In the genomic region with DNA sequence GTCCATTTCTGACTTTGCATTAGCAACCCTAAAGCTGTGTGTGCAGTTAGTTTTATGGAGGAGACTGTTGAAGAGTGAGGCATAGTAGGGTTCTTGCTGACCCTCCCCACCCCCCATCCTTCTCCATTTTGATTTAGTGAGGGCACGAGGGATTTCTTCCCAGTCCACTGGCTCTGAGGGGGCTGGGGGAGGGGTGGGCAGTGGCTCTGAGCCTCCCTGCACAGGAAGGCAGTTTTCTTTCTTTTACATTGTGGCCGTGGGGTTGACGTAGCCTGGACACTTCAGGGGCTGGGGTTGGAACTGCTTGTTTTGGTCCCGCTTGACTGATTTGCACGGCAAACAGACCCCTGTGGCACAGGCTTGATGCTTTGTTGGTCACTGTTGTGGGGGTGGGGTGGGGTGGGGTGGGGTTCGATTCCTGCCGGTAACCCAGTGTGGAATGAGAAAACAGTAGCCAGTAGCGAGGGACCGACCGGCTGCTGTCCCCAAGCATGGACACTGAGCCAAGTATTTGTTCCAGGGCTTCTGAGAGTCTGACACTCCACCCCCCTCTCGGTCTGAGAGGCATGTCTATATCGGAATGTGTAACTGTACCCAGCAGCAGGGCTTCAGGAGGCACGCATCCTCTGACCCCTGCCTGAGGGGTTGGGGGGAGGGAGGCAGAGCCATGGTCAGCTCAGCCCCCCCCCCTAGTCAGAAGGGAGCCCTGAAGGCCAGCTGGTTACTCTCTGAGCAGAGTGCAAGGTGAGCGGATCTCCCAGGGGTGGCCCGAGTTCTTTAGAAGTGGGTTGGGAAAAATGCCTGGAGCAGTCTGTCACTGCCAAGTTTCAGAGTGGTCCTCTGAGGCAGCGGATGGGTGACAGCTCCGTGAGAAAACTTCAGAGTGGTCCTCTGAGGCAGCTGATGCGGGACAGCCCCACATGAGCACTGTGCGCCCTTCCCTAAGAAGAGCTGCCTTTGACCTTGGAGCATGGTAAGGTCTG, we compare ENCODE assay signal across 8 mouse cellular contexts. TPM values are rescaled to one million over a fixed set of nuclear protein-coding genes. Genes with fewer than 3 reads are reported as not detected.
DNase-seq lines count a peak whose midpoint lies in the region; ATAC-seq and TF ChIP-seq lines count a peak whose summit lies in the region.

No protein-coding gene starts in this region.

- H3K4me1 ChIP-seq in embryonic facial prominence, embryonic 15.5 days, result peaks cover 67% of the 10 kb centered on the region
- peaks cover 36% of the 10 kb centered on the region for H3K4me1 ChIP-seq in limb, embryonic 14.5 days (ENCODE audit: control insufficient read depth, insufficient read depth, low read length)
- H3K4me1 ChIP-seq in midbrain, postnatal 0 days (ENCODE audit: insufficient read depth, low read length), result peaks cover 20% of the 10 kb centered on the region; the same call in 1 of the 2 replicates

- no peaks in the 10 kb centered on the region for H3K27me3 ChIP-seq in embryonic facial prominence, embryonic 15.5 days
- H3K27me3 ChIP-seq in limb, embryonic 14.5 days (ENCODE audit: control insufficient read depth, insufficient read depth, low read length), result no peaks in the 10 kb centered on the region
- H3K27me3 ChIP-seq in midbrain, postnatal 0 days (ENCODE audit: insufficient read depth, low read length), result no peaks in the 10 kb centered on the region

- peak; percentile 25 for DNase-seq in cerebellum, adult 8-10 months
- DNase-seq in heart, postnatal 10 days, result peak; percentile 79 to 88
- peak; percentile 61 for DNase-seq in limb, embryonic 14.5 days (ENCODE audit: low spot score)
- DNase-seq in midbrain, postnatal 0 days (ENCODE audit: low spot score), result no peak
- no peak for DNase-seq in spleen, postnatal 4 days (ENCODE audit: low spot score in 2 of 2)
- no peak for DNase-seq in testis, postnatal 10 days (ENCODE audit: low spot score)
- DNase-seq in adrenal gland, adult 2 months, result no peak

- H3K9ac ChIP-seq in embryonic facial prominence, embryonic 15.5 days, result peak overlapping the region; percentile 13; the same call in 1 of the 2 replicates
- peak overlapping the region; percentile 55 for H3K9ac ChIP-seq in limb, embryonic 14.5 days (ENCODE audit: low read depth, low read length, severe bottlenecking)
- 0 out of 2 replicates have a peak overlapping the region, but pooled peaks have one; percentile 13 for H3K9ac ChIP-seq in midbrain, postnatal 0 days (replicated peaks; ENCODE audit: low read length, poor library complexity, severe bottlenecking)

- no peak for TF ChIP-seq CTCF in midbrain, postnatal 0 days (IDR thresholded peaks at IDR 0.05)

- no peak for TF ChIP-seq POLR2A in limb, embryonic 14.5 days (IDR thresholded peaks at IDR 0.05; ENCODE audit: borderline replicate concordance, extremely low read depth, insufficient read depth, insufficient read length)

- H3K4me2 ChIP-seq in embryonic facial prominence, embryonic 15.5 days (replicated peaks), result peak overlapping the region; percentile 43
- H3K4me2 ChIP-seq in limb, embryonic 14.5 days (replicated peaks; ENCODE audit: low read depth, low read length, severe bottlenecking), result peak overlapping the region; percentile 58
- H3K4me2 ChIP-seq in midbrain, postnatal 0 days (ENCODE audit: low read depth, low read length, poor library complexity, severe bottlenecking), result peak overlapping the region; percentile 32

- H3K9me3 ChIP-seq in embryonic facial prominence, embryonic 15.5 days (replicated peaks), result no peaks in the 10 kb centered on the region
- no peaks in the 10 kb centered on the region for H3K9me3 ChIP-seq in limb, embryonic 14.5 days (ENCODE audit: control insufficient read depth, low read length)
- no peaks in the 10 kb centered on the region for H3K9me3 ChIP-seq in midbrain, postnatal 0 days (ENCODE audit: low read length)

- intact Hi-C loops in heart, postnatal 10 days (cut with DNase I), result loop anchor here (2.0 kb wide), 2 partner anchors 21 to 25 kb away; partner anchors contain the start of gene Wbp1l

- ATAC-seq in embryonic facial prominence, embryonic 15.5 days (ENCODE audit: insufficient number of reproducible peaks, low FRiP score, low TSS enrichment, low read depth), result peak; percentile 66
- ATAC-seq in limb, embryonic 14.5 days (ENCODE audit: low FRiP score, low read depth), result peak; percentile 48
- ATAC-seq in midbrain, postnatal 0 days (ENCODE audit: low FRiP score), result peak; percentile 47

- H3K4me3 ChIP-seq in embryonic facial prominence, embryonic 15.5 days (replicated peaks), result peak overlapping the region; percentile 35
- H3K4me3 ChIP-seq in limb, embryonic 14.5 days (replicated peaks; ENCODE audit: low read length), result peak overlapping the region; percentile 30
- H3K4me3 ChIP-seq in midbrain, postnatal 0 days (ENCODE audit: low read depth, low read length), result peak overlapping the region; percentile 14; the same call in 1 of the 2 replicates

- 23% methylated on average over 19 of the region's 19 CpGs for WGBS in embryonic facial prominence, embryonic 15.5 days
- WGBS in limb, embryonic 14.5 days, result 26% methylated on average over 19 of the region's 19 CpGs
- 28% methylated on average over 19 of the region's 19 CpGs for WGBS in midbrain, postnatal 0 days

- H3K36me3 ChIP-seq in embryonic facial prominence, embryonic 15.5 days, result peaks cover 11% of the 10 kb centered on the region; the same call in 1 of the 2 replicates
- H3K36me3 ChIP-seq in limb, embryonic 14.5 days (ENCODE audit: control insufficient read depth, insufficient read depth, low read length), result peaks cover 8% of the 10 kb centered on the region; the same call in 1 of the 2 replicates
- H3K36me3 ChIP-seq in midbrain, postnatal 0 days (ENCODE audit: insufficient read depth, low read length), result no peaks in the 10 kb centered on the region

- peak overlapping the region; percentile 79 for H3K27ac ChIP-seq in embryonic facial prominence, embryonic 15.5 days (replicated peaks)
- peak overlapping the region; percentile 82 for H3K27ac ChIP-seq in limb, embryonic 14.5 days (replicated peaks; ENCODE audit: low read depth, low read length)
- peak overlapping the region; percentile 43; the same call in 1 of the 2 replicates for H3K27ac ChIP-seq in midbrain, postnatal 0 days (ENCODE audit: low read depth, low read length)

RNA-seq across cellular contexts. Expression of gene Wbp1l, which starts 25.2 kb away (rescaled TPM):
- polyA plus RNA-seq in embryonic facial prominence, embryonic 15.5 days (2015; fragmentation: Nextera tagmentation; extraction: Ambion mirVana), result 50.1 and 55.2 TPM in 2 replicates
- total RNA-seq in heart, postnatal 10 days (2021), result 10 to 100 TPM; 65.0 to 75.0 TPM
- 44.0 and 54.1 TPM in 2 replicates for polyA plus RNA-seq in limb, embryonic 14.5 days (2012; rRNA removed)
- 42.6 and 43.8 TPM in 2 replicates for polyA plus RNA-seq in limb, embryonic 14.5 days (2014; fragmentation: Nextera tagmentation; extraction: Ambion mirVana)
- total RNA-seq in midbrain, postnatal 0 days (2014; rRNA removed), result 44.2 and 44.8 TPM in 2 replicates
- 27.1 and 27.8 TPM in 2 replicates for polyA plus RNA-seq in midbrain, postnatal 0 days (2015; fragmentation: Nextera tagmentation; extraction: Ambion mirVana)
- 100 to 1,000 TPM; 136 to 156 TPM for total RNA-seq in adrenal gland, adult 2 months (2021)
- polyA plus RNA-seq in adrenal gland, adult 2 months (2012; rRNA removed), result 128 and 159 TPM in 2 replicates

RNA-seq across cellular contexts. Expression of gene Cyp17a1, which starts 48.9 kb away (rescaled TPM):
- polyA plus RNA-seq in embryonic facial prominence, embryonic 15.5 days (2015; fragmentation: Nextera tagmentation; extraction: Ambion mirVana), result 1.1 and 2.3 TPM in 2 replicates
- total RNA-seq in heart, postnatal 10 days (2021), result not detected
- polyA plus RNA-seq in limb, embryonic 14.5 days (2012; rRNA removed), result 0.20 and 0.22 TPM in 2 replicates
- 0.23 and 0.47 TPM in 2 replicates for polyA plus RNA-seq in limb, embryonic 14.5 days (2014; fragmentation: Nextera tagmentation; extraction: Ambion mirVana)
- total RNA-seq in midbrain, postnatal 0 days (2014; rRNA removed), result not detected in 2 replicates
- polyA plus RNA-seq in midbrain, postnatal 0 days (2015; fragmentation: Nextera tagmentation; extraction: Ambion mirVana), result not detected in 2 replicates
- total RNA-seq in adrenal gland, adult 2 months (2021), result 1 to 10 TPM; 1.7 to 3.0 TPM
- 0.18 and 0.19 TPM in 2 replicates for polyA plus RNA-seq in adrenal gland, adult 2 months (2012; rRNA removed)

RNA-seq across cellular contexts. Expression of gene Sfxn2, which starts 50.9 kb away (rescaled TPM):
- 21.8 and 21.9 TPM in 2 replicates for polyA plus RNA-seq in embryonic facial prominence, embryonic 15.5 days (2015; fragmentation: Nextera tagmentation; extraction: Ambion mirVana)
- total RNA-seq in heart, postnatal 10 days (2021), result 1 to 10 TPM; 3.0 to 3.8 TPM
- polyA plus RNA-seq in limb, embryonic 14.5 days (2012; rRNA removed), result 26.4 and 26.7 TPM in 2 replicates
- polyA plus RNA-seq in limb, embryonic 14.5 days (2014; fragmentation: Nextera tagmentation; extraction: Ambion mirVana), result 21.2 and 22.0 TPM in 2 replicates
- 5.9 and 6.0 TPM in 2 replicates for total RNA-seq in midbrain, postnatal 0 days (2014; rRNA removed)
- polyA plus RNA-seq in midbrain, postnatal 0 days (2015; fragmentation: Nextera tagmentation; extraction: Ambion mirVana), result 9.5 and 9.8 TPM in 2 replicates
- total RNA-seq in adrenal gland, adult 2 months (2021), result 10 to 100 TPM in 1 of 2 experiments, 1 to 10 TPM in 1; 7.7 to 12.7 TPM
- polyA plus RNA-seq in adrenal gland, adult 2 months (2012; rRNA removed), result 3.7 and 4.6 TPM in 2 replicates

RNA-seq across cellular contexts. Expression of gene Arl3, which starts 51.1 kb away (rescaled TPM):
- polyA plus RNA-seq in embryonic facial prominence, embryonic 15.5 days (2015; fragmentation: Nextera tagmentation; extraction: Ambion mirVana), result 149 TPM in 2 replicates
- 10 to 100 TPM; 32.8 to 33.6 TPM for total RNA-seq in heart, postnatal 10 days (2021)
- polyA plus RNA-seq in limb, embryonic 14.5 days (2012; rRNA removed), result 93.0 and 120 TPM in 2 replicates
- 87.2 and 97.8 TPM in 2 replicates for polyA plus RNA-seq in limb, embryonic 14.5 days (2014; fragmentation: Nextera tagmentation; extraction: Ambion mirVana)
- total RNA-seq in midbrain, postnatal 0 days (2014; rRNA removed), result 94.5 and 109 TPM in 2 replicates
- 192 and 194 TPM in 2 replicates for polyA plus RNA-seq in midbrain, postnatal 0 days (2015; fragmentation: Nextera tagmentation; extraction: Ambion mirVana)
- 10 to 100 TPM; 51.6 to 75.1 TPM for total RNA-seq in adrenal gland, adult 2 months (2021)
- polyA plus RNA-seq in adrenal gland, adult 2 months (2012; rRNA removed), result 11.7 and 12.2 TPM in 2 replicates

Comparison
In these comparisons a context has a peak if more than half of its experiments do, and no peak if none do; other contexts are left out.
1. DNase-seq: peak in cerebellum, adult 8-10 months (single experiment), heart, postnatal 10 days (2 of 2) and limb, embryonic 14.5 days (single experiment); none in midbrain, postnatal 0 days (single experiment), spleen, postnatal 4 days (0 of 2), testis, postnatal 10 days (single experiment) and adrenal gland, adult 2 months (single experiment).
2. Peak in every context shown above with its lines, with median percentiles within 50 percentile points of each other: ATAC-seq, H3K27ac ChIP-seq, H3K4me2 ChIP-seq, H3K4me3 ChIP-seq and H3K9ac ChIP-seq.